Mouse (Mus musculus) gastrocnemius, adult 18-20 months (tissue): ENCODE data around the gene 4930432M17Rik. TPM values are rescaled to one million over a fixed set of nuclear protein-coding genes. Genes with fewer than 3 reads are reported as not detected.

Experiments
- DNase-seq: peaks from one replicate; pipeline ENCODE4 v3.0.0; 2021; ENCODE audit warnings: low spot score
- total RNA-seq, 2 experiments: library from RNA; stranded (reverse); gene quantifications; 2 replicates each; pipeline ENCODE4 v1.2.3; 2021

4930432M17Rik gene
- total RNA-seq, 2 experiments from 2014 or later, result not detected

DNA sequence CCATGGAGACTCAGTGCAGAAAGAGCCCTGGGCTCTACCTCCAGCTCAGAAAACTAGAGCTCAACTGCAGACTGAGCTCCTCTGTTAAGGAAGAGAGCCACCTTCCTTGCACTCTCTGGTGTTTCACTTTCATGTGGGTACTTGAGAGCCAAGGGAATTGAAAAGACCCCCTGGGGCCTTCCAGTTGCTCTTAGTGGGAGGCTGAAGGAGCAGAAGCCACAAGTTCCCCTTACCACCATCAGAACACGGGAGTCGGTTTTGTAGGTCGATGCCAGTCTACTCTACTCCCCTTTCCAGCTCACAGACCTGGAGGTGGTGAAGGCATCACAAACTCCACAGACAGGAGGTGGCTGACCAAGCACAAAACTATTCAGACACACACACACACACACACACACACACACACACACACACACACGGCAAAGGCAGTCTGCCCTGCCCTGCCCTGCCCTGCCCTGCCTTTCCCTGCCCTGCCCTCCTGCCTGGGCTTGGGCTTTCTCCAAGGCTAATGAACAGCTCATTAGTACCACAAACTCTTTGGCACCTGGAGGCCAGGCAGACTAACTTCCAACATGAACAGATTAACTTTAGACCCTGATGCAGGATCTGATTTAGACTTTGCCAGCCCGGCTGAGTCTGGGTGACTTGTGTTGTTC, 1.7 kb downstream of the 4930432M17Rik start:
- no peak for DNase-seq

DNA sequence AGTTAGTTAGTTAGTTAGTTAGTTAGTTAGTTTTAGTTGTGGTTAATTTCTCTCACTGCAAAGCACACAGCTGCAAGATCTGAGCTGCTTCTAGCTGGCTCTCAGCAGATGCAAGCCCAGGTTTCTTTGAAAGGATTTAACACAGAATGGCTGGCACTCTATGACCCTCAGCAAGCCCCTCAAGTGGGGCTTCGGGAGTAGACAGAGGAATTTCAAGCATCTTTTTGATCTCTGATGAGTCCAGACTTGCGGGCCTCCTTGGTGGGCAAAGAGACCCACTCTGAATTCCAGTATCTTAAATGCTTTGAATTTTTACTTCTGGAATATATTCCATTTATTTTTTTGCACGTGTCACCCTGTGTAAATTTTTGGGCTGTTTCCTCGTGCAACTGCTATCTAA, 8.4 kb downstream of the 4930432M17Rik start:
- no peak for DNase-seq

DNA sequence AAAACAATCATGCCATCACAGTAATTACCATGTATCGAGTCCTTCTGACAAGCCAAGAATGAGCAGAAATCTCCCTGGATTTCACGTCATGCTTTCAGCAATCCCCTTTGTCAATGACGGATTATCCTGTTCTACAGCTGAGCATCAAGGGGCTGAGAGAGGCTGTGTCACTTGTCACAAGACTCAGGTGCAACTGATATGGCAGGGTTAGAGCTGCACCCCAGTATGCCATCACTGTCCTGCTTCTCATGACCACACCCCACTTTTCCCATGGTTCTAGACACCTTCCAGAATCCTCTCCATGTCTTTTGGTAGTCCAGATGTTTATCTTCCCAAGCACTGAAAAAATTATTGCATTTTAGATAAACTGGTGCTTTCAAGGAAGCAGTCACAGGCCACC, 8.9 kb downstream of the 4930432M17Rik start:
- DNase-seq, result no peak

DNA sequence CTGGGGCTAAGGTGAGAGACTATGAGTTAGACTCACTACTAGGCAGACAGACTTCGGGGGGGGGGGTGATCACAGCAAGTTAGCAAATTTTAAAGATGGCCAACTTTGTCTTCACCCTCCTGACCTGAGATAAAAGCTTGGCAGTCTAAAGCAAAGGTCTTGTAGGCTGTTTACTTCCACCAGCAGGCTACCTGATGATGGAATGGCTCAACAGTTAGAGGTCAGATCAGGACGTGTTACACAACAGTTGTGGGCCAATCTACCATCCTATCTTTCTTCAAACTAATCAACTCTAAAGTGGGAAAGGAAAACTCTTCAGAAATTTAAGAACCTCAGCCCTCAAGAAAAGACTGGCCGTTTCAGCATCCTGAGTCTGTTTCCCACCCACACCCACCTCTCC, 9.6 kb downstream of the 4930432M17Rik start:
- no peak for DNase-seq

DNA sequence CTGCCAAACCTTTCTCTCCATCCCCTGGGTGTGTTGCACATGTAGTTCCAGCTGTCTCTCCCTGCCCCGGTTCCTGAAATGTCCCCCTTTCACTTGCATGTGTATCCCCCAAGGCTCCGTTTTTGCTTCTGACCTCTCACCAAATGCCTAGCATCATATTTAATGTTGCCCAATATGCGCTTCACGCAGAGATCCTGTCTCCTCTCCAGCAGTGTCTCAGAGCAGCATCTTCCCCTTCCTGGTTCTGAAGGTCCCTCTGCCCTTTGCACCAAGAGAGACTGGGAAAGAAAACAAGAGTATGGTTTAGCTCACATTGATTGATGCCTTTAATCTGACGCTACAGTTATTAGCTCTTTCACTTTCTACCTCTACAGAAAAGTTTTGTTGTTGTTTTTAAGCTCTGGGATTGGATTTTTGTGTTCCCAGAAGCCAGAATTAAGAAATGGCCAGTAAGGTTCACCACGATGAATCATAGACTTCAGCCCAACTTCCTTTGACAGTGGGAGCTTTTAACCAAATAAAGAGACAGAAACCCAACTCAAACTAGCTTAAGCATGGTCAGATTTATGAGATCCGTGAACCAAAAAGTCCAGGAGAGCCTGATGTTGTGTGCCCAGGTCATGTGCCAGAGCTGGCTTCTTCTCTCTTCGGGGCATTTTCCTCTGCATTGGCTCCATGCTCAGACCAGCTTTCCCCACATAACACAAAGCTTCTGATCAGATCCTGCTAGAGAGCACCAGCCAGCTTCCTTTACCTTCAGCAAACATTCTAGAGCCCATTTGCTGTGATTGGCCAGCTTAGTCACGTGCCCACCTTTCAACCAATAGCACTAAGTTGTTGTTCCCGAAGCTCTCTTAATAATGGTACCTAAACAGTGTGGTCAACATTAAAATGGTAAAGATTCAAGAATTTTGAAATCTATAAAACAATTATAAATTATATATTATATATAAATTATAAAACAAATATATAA, 12.2 kb downstream of the 4930432M17Rik start:
- DNase-seq, result no peak

DNA sequence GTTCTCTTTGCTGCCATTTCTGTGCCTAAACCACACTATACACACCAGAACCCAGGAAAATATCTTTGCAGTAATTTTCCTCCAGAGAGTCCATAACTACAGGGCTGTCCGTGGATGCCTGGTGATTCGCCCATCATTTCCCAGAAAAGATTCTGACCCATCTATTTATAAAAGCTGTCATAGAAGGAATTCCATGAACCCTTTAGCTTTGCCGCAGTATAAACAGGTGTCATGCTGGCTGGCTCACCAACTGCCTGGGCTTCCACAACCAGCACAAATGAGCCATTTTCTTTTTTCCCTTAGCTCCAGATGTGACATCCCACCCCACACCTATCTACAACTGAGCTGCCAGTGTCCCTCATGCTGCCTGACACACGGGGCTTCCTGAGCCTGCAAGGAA, 14.0 kb downstream of the 4930432M17Rik start:
- no peak for DNase-seq

DNA sequence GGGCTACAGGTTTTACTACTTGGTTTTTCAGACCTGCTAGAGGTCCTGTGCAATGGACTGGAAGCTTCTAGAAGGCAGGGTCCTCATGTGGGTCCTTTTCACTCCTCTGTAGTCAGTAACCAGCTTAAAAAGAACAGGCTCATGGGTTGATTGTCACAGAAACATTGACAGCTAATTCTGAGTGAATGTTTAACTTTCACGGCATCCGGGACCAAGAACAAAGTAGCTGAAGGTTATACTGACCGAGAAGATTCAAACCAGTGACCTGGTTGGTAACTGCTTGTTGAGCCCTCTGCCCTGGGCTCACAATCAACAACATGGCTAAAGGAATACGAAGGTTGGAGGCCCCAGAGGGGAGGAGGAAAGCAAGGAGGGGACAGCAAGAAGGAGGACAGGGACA, 14.4 kb downstream of the 4930432M17Rik start:
- no peak for DNase-seq

DNA sequence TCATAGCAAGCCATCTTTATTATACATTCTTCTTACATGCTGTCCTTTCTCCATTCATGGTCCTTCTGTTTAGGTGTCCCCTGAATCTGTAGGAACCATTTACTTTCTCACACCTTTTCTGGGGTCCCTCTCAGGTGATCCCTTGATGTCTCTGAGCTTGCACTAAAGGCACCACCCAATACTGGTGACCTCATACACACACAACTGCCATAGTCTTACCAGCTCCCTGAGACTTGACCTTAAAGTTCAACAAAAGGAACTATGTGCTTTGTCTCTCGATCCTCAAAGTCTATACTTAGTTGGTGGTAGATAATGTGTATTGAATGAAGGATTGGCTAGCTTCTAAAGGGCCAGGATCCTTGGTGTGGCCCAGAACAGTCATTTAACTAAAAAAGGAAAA, 15.4 kb downstream of the 4930432M17Rik start:
- DNase-seq, result no peak

DNA sequence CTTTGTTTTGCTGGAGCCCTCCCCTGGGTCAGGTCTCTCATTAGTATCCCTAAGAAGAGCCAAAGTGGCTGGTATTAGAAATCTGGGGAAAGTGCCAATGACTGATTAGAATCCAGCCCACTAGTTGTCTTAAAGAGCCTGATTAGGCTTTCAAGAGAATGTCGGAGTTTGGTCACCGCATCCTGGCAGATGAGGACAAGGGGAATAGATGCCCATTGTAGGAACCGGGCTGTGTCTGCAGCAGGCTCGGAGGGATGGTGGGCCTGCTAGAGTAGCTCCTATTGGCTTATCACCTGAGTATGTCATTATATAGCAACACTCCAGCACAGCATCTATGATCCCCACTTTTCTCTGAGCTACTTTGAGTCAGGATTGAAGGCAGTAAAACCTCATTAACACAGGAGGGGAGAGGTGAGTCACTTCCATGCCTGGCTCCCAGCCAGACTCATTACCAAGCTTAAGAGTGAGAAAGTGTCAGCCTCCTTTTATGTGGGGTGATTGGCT, 15.9 kb downstream of the 4930432M17Rik start:
- no peak for DNase-seq

DNA sequence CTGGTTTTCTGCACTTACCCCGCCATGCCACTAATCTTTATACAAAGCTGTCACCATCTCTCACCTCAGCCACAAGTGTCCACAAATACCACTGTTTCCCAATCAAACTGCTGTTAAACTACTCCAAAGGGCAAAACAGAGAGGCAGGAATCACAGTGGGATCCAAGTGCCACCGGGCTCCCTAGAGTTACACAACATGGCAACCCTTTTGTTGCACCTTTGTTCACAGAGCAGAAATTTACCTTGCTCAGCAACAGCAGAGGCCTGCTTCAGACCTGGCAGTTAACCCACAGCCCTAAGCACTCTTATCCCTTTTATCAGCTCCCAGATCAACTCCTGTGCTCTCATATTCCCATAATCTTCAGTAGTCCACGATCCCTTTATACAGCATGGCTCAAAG, 17.2 kb downstream of the 4930432M17Rik start:
- DNase-seq, result no peak

DNA sequence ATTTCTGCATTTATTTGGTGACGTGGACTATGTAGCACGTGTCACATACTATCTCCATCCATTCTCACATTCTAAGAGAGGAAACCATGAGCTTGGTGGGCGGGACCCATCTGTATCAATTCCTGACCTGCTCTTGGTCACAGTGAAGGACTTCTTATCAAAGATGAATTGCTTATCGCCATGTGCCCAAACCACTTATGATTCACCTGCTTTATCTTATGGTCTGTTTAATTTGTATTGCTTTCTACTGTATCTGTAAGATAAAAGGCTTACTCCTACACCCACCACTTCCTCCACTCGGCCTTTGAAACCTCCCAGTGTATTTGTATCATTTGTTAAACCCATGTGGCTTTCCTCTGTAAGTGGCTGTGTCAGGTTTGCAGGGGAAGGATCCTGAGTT, 18.5 kb downstream of the 4930432M17Rik start:
- DNase-seq, result no peak

DNA sequence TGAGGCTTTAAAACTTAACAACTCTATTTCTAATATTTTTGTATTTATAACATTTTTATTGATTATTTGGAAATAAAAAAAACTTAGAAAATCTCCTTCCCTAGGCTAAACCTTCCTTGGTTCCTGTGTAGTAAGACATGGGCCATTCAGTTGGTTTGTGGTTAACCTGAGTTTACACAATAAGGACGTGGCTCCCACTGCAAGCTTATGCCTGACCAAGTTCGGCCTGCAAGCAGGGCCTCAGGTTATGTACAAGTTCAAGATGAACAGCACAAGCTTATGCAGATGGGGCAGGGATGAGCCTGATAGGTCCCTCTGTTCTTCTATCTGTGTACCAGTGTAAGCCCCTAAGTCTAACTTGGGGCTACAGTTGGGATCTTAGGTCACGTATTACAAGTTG, 19.1 kb downstream of the 4930432M17Rik start:
- no peak for DNase-seq

DNA sequence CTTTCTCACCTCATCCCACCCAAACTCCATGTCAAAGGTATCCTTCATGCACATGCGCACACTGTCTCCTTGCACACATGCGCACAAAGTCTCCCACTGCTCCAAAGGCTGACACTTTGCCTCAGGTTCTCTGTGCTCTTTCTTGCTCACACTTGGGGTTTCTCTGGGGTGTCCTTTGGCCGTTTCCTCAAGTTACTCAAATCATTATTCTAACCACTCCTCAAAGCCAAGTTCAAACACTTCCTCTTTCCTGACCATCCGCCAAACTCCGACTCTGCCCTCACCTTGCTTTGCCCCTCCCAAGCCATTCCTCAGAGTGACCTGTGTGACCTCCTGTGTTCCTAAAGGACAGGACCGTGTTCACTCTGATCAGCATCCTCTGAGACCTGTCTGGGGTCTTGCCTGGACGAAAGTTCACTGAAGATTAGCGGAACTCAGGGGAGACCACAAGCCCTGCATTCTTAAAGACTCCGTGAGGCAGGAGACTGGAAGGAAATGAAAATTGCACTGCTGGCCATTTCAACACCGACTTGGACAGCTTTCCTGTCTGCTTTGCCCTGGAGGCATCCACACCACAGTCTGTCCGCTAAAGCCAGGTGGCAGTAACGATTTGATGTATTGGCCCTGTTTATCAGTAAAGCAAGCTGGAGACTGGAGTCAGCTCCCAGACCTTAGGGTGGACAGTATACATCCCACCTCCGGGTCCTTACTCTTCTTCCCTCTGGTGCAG, 22.6 kb downstream of the 4930432M17Rik start:
- DNase-seq, result no peak

DNA sequence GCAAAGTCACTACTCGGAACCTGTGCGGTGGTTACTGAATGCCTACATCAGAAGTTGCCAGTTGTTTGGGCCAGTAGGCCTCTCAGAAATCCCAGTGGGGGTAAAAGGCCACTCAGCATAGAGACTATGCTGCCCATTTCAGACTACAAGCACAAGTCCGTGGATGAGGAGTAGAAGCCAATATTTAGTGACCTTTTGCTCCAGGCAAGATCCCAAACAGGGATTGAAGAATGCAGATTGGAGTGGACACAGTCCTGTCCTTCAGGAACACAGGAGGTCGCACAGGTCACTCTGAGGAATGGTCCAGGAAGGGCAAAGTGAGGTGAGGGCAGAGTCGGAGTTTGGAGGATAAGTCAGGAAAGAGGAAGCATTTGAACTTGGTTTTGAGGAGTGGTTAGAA, 23.2 kb downstream of the 4930432M17Rik start:
- DNase-seq, result no peak

DNA sequence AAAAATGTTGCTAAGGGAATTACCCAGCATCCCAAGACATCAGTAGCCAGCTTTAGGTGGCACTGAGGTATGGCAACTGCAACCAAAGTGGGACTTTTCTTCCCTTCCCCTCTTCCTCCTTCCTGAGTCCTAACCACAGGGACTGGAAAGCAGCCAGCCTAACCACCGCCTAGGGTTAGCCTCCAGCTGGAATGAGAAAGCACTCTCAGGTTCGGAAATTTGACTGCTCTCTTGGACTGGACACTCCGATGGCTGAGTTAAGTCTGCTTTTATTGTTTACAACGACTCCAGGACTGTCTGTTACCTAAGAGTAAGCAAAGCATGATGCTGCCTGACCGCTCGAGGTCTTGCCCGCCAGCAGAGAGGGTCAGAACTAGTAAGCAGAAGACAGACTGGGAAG, 26.6 kb downstream of the 4930432M17Rik start:
- DNase-seq, result peak; percentile 63

DNA sequence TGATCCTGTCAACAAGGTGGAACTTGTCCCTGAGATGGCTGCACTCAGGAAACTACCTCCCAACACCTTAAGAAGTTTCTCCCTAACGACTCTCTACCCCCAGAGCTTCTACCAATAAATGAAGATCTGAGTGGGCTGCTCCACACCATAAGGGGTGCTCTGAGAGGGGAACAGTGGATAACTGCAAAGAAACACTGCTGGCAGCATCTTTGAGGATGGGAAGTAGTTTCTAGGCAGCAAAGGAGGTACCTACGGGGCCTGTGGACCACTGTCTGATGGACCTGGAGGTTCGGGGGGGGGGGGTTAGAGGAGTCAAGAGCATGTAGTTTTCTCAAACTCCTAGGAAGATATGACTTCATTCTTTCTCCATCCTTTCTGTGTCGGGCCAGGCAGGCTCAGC, 28.8 kb downstream of the 4930432M17Rik start:
- DNase-seq, result no peak

DNA sequence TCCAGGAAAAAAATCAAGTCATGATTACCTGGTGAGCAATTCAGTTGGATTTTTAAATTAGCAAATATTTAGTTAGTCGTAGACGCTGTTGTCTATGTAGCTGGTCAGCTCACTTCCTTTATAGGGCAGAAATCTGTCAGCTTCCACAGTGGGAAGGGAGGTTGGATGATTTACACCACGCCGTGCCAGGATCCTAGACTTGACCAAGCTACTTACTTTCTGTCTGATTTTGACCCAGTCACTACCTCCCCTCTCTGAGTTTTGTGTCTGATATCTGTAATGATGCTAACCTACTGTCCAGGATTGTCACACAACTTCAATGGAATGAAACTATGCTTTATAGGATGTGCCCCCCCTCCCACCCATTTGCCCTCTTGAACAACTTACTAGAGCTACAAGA, 29.3 kb downstream of the 4930432M17Rik start:
- no peak for DNase-seq

DNA sequence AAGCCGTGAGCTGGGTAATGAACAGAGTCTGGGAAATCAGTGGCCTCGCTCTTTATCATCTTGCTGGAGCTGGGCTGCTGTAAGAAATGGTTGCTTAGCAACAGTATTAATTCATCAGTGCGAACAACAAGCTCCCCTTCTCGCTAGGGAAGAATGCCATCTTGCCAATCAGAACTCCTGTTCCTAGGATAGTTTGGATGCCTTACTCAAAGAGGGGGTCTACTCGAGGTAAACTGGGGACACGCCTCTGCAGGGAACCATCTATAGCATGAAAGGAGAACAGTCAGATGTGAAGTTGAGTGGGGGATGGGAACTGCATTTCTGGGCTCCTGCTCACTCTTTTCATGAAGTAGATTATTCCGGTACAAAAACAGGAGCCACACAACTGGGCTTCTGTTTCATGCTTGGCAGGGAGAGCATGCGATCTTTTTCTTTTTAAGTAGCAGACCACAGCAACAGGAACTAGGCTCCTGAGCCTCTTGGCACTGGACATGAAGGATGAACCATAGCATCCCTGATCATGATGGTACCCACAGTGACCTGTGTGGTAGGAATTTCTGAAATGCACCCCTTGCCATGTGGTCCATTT, 29.9 kb downstream of the 4930432M17Rik start:
- no peak for DNase-seq

DNA sequence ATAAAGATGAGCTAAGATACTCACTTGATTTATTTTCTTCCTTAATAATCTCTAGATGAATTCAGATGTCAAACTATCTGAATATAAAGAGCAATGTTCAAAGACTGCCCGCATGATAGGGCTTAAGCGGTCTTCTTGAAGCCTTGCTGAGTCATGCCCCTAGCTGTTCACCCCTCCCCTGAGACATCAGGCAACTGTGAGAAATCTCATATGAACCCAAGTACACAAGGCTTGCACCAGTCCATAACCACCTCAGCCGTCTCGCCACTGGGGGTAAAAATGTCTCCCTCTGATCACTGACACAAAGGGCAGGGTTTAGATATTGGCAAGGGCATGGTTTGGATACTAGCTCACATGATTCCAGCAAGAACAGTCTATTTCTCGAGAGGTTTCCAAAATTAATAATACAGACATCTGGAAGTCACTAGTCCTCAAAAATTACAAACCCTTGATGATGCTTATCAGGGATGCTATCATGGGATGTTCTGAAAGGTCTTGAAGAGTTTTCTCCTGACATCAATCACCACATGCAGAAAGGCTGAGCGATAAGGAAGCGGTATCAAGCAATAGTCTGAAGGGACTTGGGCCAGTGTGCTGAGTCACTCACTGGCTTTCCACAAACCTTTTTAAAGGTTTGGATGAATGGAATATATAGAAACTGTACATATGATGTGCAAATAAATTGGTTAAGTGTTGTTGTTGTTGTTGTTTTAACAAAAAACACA, 32.8 kb downstream of the 4930432M17Rik start:
- no peak for DNase-seq

DNA sequence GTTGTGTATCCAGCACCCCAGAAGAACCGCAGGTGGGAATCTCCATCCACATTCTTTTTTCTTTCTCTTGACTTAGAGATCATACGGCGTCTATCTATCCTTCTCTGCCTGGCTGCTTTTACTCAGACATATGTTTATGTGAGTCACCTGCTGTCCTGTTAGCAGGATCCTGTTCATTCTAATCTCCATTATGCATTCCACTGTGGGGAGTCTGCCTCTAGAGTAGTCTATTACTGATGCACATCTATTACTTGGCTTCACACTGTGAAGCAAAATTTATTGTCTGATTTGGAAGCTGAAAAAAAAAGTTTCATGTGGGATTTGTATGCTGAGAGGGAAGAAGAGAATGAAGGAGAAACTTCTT, 33.3 kb downstream of the 4930432M17Rik start:
- DNase-seq, result no peak

DNA sequence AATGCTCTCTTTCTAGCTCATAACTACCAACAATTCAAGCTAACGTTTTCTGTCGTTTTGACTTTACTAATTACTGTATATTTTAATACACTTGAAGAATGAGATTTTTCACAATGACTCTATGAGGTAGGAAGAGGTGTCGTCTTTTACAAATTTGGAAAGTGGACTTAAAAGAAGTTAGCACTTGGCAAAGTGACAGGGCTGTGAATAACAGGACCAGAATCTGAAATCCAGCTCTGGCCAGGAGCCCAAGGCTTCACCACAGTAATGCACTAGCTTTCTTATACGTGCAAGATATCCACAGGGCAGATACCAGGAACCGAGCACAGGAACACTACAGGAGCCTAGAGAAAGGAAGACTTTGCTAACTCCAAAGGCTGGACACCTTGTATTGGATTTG, 35.5 kb downstream of the 4930432M17Rik start:
- DNase-seq, result no peak
